Mouse (Mus musculus) stomach, embryonic 16.5 days (tissue): Measurements from ENCODE around the gene Tnc. TPM values are rescaled to one million over a fixed set of nuclear protein-coding genes. Genes with fewer than 3 reads are reported as not detected.

Experiments
- ATAC-seq: fragments of 200-750 bp; cut with Nextera tagmentation; 2 replicates; pipeline ENCODE4 v1.8.0; 2017; ENCODE audit warnings: moderate number of reproducible peaks, moderate TSS enrichment; ENCODE audit not compliant: insufficient read depth, low FRiP score
- H3K27ac ChIP-seq: fragments of 300-500 bp; sonication (generic); 2 replicates; pipeline ENCODE4 v1.5.1; 2014; ENCODE audit warnings: low read length
- H3K27me3 ChIP-seq: fragments of 300-500 bp; sonication (generic); 2 replicates; pipeline ENCODE4 v1.6.1; 2014; ENCODE audit warnings: low read length, control low read depth, mixed read lengths; ENCODE audit not compliant: control insufficient read depth, insufficient read depth
- H3K36me3 ChIP-seq: fragments of 300-500 bp; sonication (generic); 2 replicates; pipeline ENCODE4 v1.6.1; 2014; ENCODE audit warnings: low read length; ENCODE audit not compliant: control insufficient read depth, insufficient read depth
- H3K4me1 ChIP-seq: fragments of 300-500 bp; sonication (generic); 2 replicates; pipeline ENCODE4 v1.6.1; 2014; ENCODE audit warnings: low read length, control low read depth, mixed read lengths; ENCODE audit not compliant: control insufficient read depth, insufficient read depth
- H3K4me2 ChIP-seq: fragments of 300-500 bp; sonication (generic); 2 replicates; pipeline ENCODE4 v1.6.1; 2014; ENCODE audit warnings: low read depth, low read length, mixed read lengths
- H3K4me3 ChIP-seq: fragments of 300-500 bp; sonication (generic); replicated peaks from 2 replicates; pipeline ENCODE4 v1.5.1; 2014; ENCODE audit warnings: mild to moderate bottlenecking, low read length
- H3K9ac ChIP-seq: fragments of 300-500 bp; sonication (generic); 2 replicates; pipeline ENCODE4 v1.6.1; 2014; ENCODE audit warnings: low read length
- H3K9me3 ChIP-seq: fragments of 300-500 bp; sonication (generic); replicated peaks from 2 replicates; pipeline ENCODE4 v1.6.1; 2016; ENCODE audit warnings: low read length, control low read depth; ENCODE audit not compliant: control insufficient read depth
- WGBS: fragments of 180-500 bp; shearing (Covaris S2); extraction: QIAGEN DNeasy Blood & Tissue Kit; methylation state at CpG from one replicate; pipeline ENCODE4 v1.1.7; 2014; 5-methylcytosine and 5-hydroxymethylcytosine counted together
- polyA plus RNA-seq: library from polyadenylated mRNA; unstranded; fragments of >200 nt; fragmentation: Nextera tagmentation; extraction: Ambion mirVana; gene quantifications from 2 replicates; pipeline ENCODE4 v1.2.1, GENCODE M21; 2015

Tnc gene
- 25.2 and 31.3 TPM in 2 replicates for polyA plus RNA-seq

- H3K4me3 ChIP-seq = peak within 1 kb of the TSS; percentile 46
- H3K4me1 ChIP-seq = peaks cover 8% of the 10 kb centered on the region; the same call in 1 of the 2 replicates
- H3K27ac ChIP-seq = no peak within 1 kb of the TSS
- H3K9me3 ChIP-seq = no peaks in the 10 kb centered on the region
- ATAC-seq = peak; percentile 82
- WGBS = under 1% methylated on average over 26 of the region's 26 CpGs
- peak within 1 kb of the TSS; percentile 65 for H3K9ac ChIP-seq
- peak within 1 kb of the TSS; percentile 64 for H3K4me2 ChIP-seq
- no peaks in the 10 kb centered on the region for H3K36me3 ChIP-seq
- no peaks in the 10 kb centered on the region for H3K27me3 ChIP-seq
Observed at GRCm38 (mm10) chr4:64046831-64047493, at the start of gene Tnc. TSS of gene Tnc (minus strand) at chr4:64047015.

GRCm38 (mm10) chr4:64094221-64094620 is 47.4 kb upstream of the Tnc start:
- no peak overlapping the region for H3K4me3 ChIP-seq
- WGBS = 83% methylated on average over 5 of the region's 5 CpGs

GRCm38 (mm10) chr4:64092857-64093256 is 46.0 kb upstream of the Tnc start:
- WGBS = 77% methylated on average over 1 of the region's 1 CpGs
- Histone ChIP-seq H3K9me3 (no peaks in the 10 kb centered on the region), H3K4me3 (no peak overlapping the region), H3K36me3 (no peaks in the 10 kb centered on the region), H3K4me1 (no peaks in the 10 kb centered on the region), H3K4me2 (no peak overlapping the region), H3K27ac (no peak overlapping the region), H3K9ac (no peak overlapping the region), H3K27me3 (no peaks in the 10 kb centered on the region)
- no peak for ATAC-seq

More at GRCm38 (mm10) chr4:64094221-64094620, 47.4 kb upstream of the Tnc start:
- Histone ChIP-seq H3K27ac (no peak overlapping the region), H3K4me2 (no peak overlapping the region), H3K4me1 (no peaks in the 10 kb centered on the region), H3K36me3 (no peaks in the 10 kb centered on the region), H3K27me3 (no peaks in the 10 kb centered on the region), H3K9me3 (no peaks in the 10 kb centered on the region), H3K9ac (no peak overlapping the region)
- ATAC-seq = no peak

- Histone ChIP-seq H3K9me3 (no peaks in the 10 kb centered on the region), H3K36me3 (no peaks in the 10 kb centered on the region)
- no peak for ATAC-seq
Observed at GRCm38 (mm10) chr4:64089378-64089777, 42.6 kb upstream of the Tnc start.

GRCm38 (mm10) chr4:64087675-64088074 is 40.9 kb upstream of the Tnc start:
- H3K4me2 ChIP-seq = no peak overlapping the region
- H3K4me1 ChIP-seq = no peaks in the 10 kb centered on the region
- WGBS = 69% methylated on average over 2 of the region's 2 CpGs
- H3K27ac ChIP-seq = no peak overlapping the region
- H3K36me3 ChIP-seq = no peaks in the 10 kb centered on the region
- no peak overlapping the region for H3K4me3 ChIP-seq
- no peaks in the 10 kb centered on the region for H3K27me3 ChIP-seq
- ATAC-seq = no peak
- no peaks in the 10 kb centered on the region for H3K9me3 ChIP-seq
- no peak overlapping the region for H3K9ac ChIP-seq

More at GRCm38 (mm10) chr4:64089378-64089777, 42.6 kb upstream of the Tnc start:
- WGBS = 70% methylated on average over 2 of the region's 2 CpGs
- Histone ChIP-seq H3K4me1 (no peaks in the 10 kb centered on the region), H3K9ac (no peak overlapping the region), H3K27ac (no peak overlapping the region), H3K27me3 (no peaks in the 10 kb centered on the region), H3K4me2 (no peak overlapping the region), H3K4me3 (no peak overlapping the region)

GRCm38 (mm10) chr4:64085993-64086567 is 39.3 kb upstream of the Tnc start:
- H3K4me1 ChIP-seq = no peaks in the 10 kb centered on the region
- no peak overlapping the region for H3K9ac ChIP-seq
- H3K4me2 ChIP-seq = no peak overlapping the region
- H3K4me3 ChIP-seq = no peak overlapping the region
- no peaks in the 10 kb centered on the region for H3K9me3 ChIP-seq
- H3K36me3 ChIP-seq = no peaks in the 10 kb centered on the region
- no peak for ATAC-seq
- WGBS = 84% methylated on average over 1 of the region's 1 CpGs
- H3K27me3 ChIP-seq = no peaks in the 10 kb centered on the region
- no peak overlapping the region for H3K27ac ChIP-seq

- no peak overlapping the region for H3K9ac ChIP-seq
- WGBS = 61% methylated on average over 5 of the region's 5 CpGs
- ATAC-seq = no peak
- H3K36me3 ChIP-seq = no peaks in the 10 kb centered on the region
- H3K27ac ChIP-seq = no peak overlapping the region
- H3K27me3 ChIP-seq = no peaks in the 10 kb centered on the region
- H3K4me3 ChIP-seq = no peak overlapping the region
- H3K4me1 ChIP-seq = no peaks in the 10 kb centered on the region; the same call in 1 of the 2 replicates
- H3K9me3 ChIP-seq = no peaks in the 10 kb centered on the region
- H3K4me2 ChIP-seq = no peak overlapping the region
Observed at GRCm38 (mm10) chr4:64083858-64084257, 37.0 kb upstream of the Tnc start.

- Histone ChIP-seq H3K36me3 (no peaks in the 10 kb centered on the region), H3K27me3 (no peaks in the 10 kb centered on the region), H3K4me3 (no peak overlapping the region), H3K27ac (no peak overlapping the region), H3K9me3 (no peaks in the 10 kb centered on the region), H3K9ac (no peak overlapping the region), H3K4me2 (no peak overlapping the region), H3K4me1 (no peaks in the 10 kb centered on the region; the same call in 1 of the 2 replicates)
- peak; percentile 68 for ATAC-seq
- WGBS = 48% methylated on average over 2 of the region's 2 CpGs
Observed at GRCm38 (mm10) chr4:64078029-64078619, 31.3 kb upstream of the Tnc start.

- 78% methylated on average over 6 of the region's 6 CpGs for WGBS
- Histone ChIP-seq H3K4me3 (no peak overlapping the region), H3K27me3 (no peaks in the 10 kb centered on the region), H3K4me2 (no peak overlapping the region), H3K27ac (no peak overlapping the region), H3K9me3 (no peaks in the 10 kb centered on the region), H3K4me1 (no peaks in the 10 kb centered on the region; the same call in 1 of the 2 replicates), H3K36me3 (no peaks in the 10 kb centered on the region), H3K9ac (no peak overlapping the region)
- no peak for ATAC-seq
Observed at GRCm38 (mm10) chr4:64076349-64077025, 29.7 kb upstream of the Tnc start.
